Mouse (Mus musculus): ENCODE measurements around the gene Lhfp.

- no peak for TF ChIP-seq CTCF (conservative IDR thresholded peaks at IDR 0.05; ENCODE audit: low read length)
- TF ChIP-seq POU5F1 (IDR thresholded peaks at IDR 0.05; ENCODE audit: borderline replicate concordance, low read length), result no peak
Observed at GRCm38 (mm10) chr3:53304123-53304900, 263.0 kb downstream of the Lhfp start.

All from E14TG2a.4 (cell line).